Mouse (Mus musculus) left cerebral cortex, postnatal 36 days (tissue): ENCODE results near the gene Gm10944. TPM values are rescaled to one million over a fixed set of nuclear protein-coding genes. Genes with fewer than 3 reads are reported as not detected.

Experiments used
- DNase-seq, 2 experiments: peaks; one replicate each; pipeline ENCODE4 v3.0.0; 2021 to 2022; ENCODE audit warnings: low spot score in 2 of 2, mixed read lengths in 1 of 2
- intact Hi-C: fragments of 180-260 bp; cut with DNase I; formaldehyde crosslinking; loops from one replicate; pipeline ENCODE4 v1.15.1; 2025
- total RNA-seq, 2 experiments: library from RNA; stranded (reverse); gene quantifications; 2 replicates each; pipeline ENCODE4 v1.2.3; 2021

Gm10944 gene
- total RNA-seq = not detected

GRCm38 (mm10) chr10:10681048-10681447, at the start of gene Gm10944:
Gene Gm10944 (plus strand): TSS chr10:10681348.
- intact Hi-C loops = loop anchor here (10.0 kb wide), 2 partner anchors 66 to 404 kb away; partner anchors contain the start of gene Grm1
- DNase-seq = no peak

DNA sequence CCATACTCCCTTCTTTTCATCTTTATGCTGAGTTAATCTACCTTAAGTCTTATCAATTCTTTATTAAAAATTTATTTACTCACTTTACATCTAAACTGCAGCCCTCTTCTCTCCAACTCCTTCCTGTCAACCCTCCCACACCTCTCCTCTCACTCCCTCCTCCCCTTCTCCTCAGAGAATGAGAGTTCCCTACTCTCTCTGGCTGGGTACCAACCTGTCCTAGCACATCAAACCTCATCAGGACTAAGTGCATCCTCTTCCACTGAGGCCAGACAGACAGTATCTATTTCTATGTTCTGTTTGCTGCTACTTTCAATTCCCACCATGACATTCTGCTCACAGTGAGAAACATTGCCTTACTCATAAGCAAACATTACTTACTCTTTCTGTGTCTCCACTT, 25.2 kb upstream of the Gm10944 start:
- intact Hi-C loops = no loop called here
- no peak for DNase-seq

DNA sequence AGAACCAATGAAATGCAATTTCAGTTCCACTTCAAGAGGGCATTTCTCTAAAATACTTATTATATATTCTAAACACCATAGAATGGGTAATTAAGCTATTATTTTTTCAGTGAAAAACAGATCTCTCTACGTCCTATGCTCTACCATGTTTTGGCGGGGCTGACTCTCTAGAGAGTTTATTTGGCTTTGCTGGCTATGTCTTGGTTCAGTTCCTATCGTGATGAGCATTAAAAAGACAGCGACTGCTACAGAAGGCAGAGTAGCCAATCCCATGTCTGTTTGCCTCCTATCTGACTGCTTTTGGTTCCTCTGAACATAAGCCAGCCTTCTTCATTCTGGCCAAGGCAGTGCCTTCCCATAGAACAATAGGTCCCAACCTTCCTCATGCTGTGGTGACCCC, 24.5 kb upstream of the Gm10944 start:
- intact Hi-C loops = no loop called here
- no peak for DNase-seq

- no peak for DNase-seq
- intact Hi-C loops = no loop called here
These were observed 22.0 kb upstream of the Gm10944 start for GRCm38 (mm10) chr10:10659161-10659560.

- DNase-seq = no peak
- intact Hi-C loops = no loop called here
These were observed 21.2 kb upstream of the Gm10944 start for GRCm38 (mm10) chr10:10659976-10660375.

DNA sequence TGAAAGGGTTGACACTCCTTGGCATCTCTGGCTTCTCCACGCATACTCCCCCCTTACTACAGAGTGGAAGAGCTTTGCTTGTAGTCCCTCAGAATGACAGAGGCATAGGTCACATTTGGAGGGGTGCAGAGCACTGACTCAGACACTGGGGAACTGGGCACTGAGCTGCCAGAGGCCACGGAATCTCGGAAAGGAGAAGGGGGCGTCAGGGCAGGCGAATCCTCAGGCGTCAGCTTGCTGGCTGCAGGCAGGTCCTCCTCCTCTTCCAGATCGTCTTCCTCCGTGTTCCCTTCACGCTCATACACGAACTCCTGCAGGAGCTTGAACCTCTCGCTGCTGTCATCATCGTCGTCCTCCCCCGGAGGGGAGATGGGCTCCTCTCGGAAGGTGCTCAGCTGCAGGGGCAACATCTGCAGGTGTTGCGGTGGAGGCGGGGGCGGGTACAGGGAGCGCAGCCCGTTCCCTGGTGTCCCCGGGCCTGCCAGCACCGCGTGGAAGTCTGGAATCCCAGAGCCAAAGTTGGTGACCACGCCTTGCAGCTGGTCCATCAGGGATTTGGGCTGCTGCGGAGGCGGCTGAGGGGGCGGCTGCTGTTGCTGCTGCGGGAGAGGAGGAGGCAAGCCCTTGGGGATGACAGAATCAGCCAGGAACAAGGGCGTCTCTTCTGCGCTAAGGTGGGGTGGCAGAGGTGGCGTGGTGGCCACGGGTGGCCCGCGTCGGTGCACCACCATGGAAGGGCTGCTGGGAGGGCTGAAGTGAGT, 7.9 kb downstream of the Gm10944 start:
- DNase-seq = peak; percentile 72 to 77
- intact Hi-C loops = loop anchor here (10.0 kb wide), 2 partner anchors 74 to 396 kb away; partner anchors contain the start of gene Grm1

GRCm38 (mm10) chr10:10689668-10690223, 8.6 kb downstream of the Gm10944 start:
- no peak for DNase-seq
- intact Hi-C loops = loop anchor here (10.0 kb wide), 3 partner anchors 75 to 395 kb away; partner anchors contain the start of gene Grm1

DNA sequence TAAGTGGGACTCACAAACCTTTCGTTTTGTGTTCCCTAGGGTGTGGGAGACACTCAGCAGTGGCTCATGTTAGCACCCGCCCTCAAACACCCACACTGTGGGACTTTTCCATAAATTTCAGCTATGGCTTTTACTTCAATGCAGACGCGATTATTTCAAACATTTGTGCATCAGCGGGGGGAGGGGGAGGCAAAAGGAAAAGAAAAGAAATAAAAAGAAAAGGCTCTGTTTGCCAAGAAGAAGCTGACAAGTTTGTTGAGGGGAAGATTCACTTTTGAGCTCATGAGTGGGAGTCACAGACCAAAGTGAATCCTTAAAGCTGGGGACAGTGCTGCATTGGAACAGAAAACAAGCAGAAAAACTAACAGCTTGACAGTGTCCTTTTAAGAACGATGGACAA, 16.3 kb downstream of the Gm10944 start:
- intact Hi-C loops = loop anchor here (10.0 kb wide), 1 partner anchor 217 kb away; no protein-coding TSS in a partner anchor

GRCm38 (mm10) chr10:10700903-10701302, 19.8 kb downstream of the Gm10944 start:
- intact Hi-C loops = no loop called here
- DNase-seq = no peak

More for the DNA sequence above, 16.3 kb downstream of the Gm10944 start:
- peak in 1 of 2 experiments; percentile 19 for DNase-seq

DNA sequence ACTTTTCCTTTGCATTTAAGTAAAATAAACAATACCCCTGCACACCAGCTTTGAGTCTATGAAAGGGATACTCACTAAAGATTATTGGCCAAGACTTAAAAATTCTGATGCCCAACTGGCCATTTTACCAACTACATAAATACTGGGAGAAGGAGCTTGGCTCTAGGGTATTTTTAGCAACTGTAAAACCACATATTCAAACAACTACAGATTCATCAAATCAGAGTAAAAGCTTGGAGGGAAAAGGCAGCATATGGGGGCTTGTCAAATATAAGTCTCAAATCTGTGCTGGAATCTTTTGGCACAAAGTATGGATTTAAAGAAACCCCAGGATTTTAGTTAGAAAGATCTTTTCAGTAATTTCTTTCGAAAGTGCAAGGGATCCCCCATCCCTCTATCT, 20.2 kb downstream of the Gm10944 start:
- intact Hi-C loops = no loop called here
- DNase-seq = no peak

DNA sequence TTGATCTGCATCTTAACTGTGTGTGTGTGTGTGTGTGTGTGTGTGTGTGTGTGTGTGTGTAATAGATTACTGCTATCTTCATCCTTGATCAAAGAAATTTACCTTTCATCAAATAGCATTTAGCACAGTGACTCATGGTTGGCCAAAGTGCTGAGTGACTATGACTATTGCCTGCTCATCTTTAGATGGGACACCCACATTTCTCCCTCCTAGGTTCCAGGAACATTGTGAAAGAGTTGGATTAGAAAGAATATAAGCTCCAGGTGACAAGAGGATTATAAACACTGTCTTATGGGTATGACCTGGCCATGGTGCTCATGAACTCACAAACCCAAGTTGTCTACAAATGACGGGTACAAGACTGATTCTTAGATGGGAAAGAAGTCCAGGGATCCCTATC, 26.9 kb downstream of the Gm10944 start:
- intact Hi-C loops = no loop called here
- no peak for DNase-seq

GRCm38 (mm10) chr10:10710359-10710758, 29.2 kb downstream of the Gm10944 start:
- intact Hi-C loops = no loop called here
- DNase-seq = no peak

GRCm38 (mm10) chr10:10710837-10711236, 29.7 kb downstream of the Gm10944 start:
- DNase-seq = no peak
- intact Hi-C loops = no loop called here

- DNase-seq = no peak
- intact Hi-C loops = no loop called here
These were observed 45.4 kb downstream of the Gm10944 start for GRCm38 (mm10) chr10:10726501-10726900.

Other genes with a start within 250 kb of the Gm10944 start
- gene Adgb, start 209.0 kb upstream of the Gm10944 start, total RNA-seq = under 1 TPM; 0.17 to 0.39 TPM
- gene Rab32, start 123.1 kb upstream of the Gm10944 start, total RNA-seq = 1 to 10 TPM; 1.1 to 1.8 TPM